Mouse (Mus musculus) neutrophil, adult 83 days (primary cell): ENCODE measurements around the gene 1700037H04Rik. TPM values are rescaled to one million over a fixed set of nuclear protein-coding genes. Genes with fewer than 3 reads are reported as not detected.

Experiments
- total RNA-seq, 2 experiments: library from RNA; stranded (reverse); gene quantifications; one replicate each; pipeline ENCODE4 v1.2.4; 2023

1700037H04Rik gene
- 10 to 100 TPM; 50.5 to 51.9 TPM for total RNA-seq

DNA sequence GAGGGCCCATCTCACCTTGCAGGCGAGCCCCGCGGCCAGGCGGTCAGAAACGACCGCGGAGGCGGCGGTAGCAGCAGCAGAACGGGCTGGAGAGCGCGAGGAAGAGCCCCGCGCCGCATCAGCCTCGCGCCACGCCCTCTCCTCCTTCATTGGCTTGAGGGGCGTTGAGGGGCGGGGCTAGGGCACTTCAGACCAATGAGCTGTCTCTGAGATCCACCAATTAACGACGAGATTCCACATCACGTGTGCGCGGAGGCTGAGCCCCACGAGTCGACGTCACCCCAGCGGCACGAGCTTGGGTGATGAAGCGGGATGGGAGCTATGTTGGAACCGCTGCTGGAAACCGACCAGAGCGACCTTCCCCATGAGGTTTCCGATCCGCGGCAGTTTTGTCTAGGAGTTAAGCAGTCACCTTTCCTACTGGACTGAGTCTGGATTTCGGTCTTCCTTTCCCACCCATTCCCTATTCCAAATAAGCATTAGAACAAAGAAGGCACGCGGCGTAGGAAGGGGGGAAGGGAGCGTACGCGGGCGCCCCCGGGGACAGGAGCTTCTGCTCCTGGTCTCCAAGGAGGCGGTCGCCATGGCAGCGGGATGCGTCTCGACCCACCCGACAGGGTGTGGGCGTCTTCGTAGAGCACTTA is at the start of gene 1700037H04Rik:
TSS of gene 1700037H04Rik (minus strand) at position 144 of the 644 bp plus-strand sequence.

DNA sequence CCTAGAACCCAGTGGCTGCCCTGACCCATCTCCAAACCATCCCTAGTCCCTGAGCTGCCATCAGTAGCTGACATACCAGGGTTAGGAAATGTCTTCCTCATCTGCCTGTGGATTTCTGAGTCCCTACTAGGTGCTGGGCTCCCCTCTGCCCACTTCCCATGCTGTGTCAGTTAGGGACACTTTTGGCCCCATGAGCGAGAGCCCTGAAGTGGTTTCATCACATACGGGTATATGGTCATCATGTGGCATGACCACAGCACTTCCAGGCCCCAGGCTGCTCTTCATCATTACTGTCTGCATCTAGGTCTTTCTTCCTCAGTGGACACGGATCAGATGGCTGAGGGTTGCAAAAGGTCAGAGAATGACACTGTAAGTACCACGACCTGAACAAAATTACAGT is 46.9 kb upstream of the 1700037H04Rik start, which contains the start of gene Ap5s1:
TSS of gene Ap5s1 (plus strand) at position 301 of the 400 bp plus-strand sequence.

GRCm38 (mm10) chr2:131186771-131187601 is 27.1 kb upstream of the 1700037H04Rik start, which contains the start of the genes Cdc25b and Spef1:
Cdc25b (plus strand) TSS chr2:131186949.
Spef1 (minus strand) TSS chr2:131187282.

DNA sequence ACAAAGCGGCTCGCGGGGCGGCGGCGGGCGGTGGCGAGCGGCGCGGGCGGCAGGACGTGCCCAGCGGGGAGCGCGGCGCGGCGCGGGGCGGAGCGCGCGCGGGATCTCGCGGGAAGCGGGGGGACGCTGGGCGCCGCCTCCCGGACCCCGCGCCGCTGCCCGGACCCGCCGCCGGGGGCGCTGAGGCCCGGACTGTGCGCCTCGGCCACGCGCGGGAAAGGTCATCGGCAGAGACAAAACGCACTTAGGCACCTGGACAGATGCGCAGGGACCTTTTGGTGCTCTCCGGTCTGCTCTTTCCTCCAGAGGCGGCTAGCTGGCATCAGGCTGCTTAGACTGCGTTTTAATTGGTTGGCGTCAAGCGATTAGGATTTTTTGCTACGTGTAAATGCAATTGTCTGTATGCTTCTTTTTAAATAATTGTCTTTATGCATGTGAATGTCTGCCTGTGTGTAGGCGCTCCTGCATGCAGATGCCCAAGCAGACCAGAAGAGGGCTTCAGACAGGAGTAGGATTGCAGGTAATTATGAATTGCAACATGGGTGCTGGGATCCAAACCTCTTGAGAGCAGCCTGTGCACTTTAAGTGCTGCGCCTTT is 20.2 kb upstream of the 1700037H04Rik start, which contains the start of gene Cenpb:
TSS of gene Cenpb (minus strand) at position 78 of the 598 bp plus-strand sequence.

GRCm38 (mm10) chr2:131132930-131133547 is 26.8 kb downstream of the 1700037H04Rik start, which contains the start of gene Gm11037:
Gm11037 (plus strand) TSS chr2:131133497.

DNA sequence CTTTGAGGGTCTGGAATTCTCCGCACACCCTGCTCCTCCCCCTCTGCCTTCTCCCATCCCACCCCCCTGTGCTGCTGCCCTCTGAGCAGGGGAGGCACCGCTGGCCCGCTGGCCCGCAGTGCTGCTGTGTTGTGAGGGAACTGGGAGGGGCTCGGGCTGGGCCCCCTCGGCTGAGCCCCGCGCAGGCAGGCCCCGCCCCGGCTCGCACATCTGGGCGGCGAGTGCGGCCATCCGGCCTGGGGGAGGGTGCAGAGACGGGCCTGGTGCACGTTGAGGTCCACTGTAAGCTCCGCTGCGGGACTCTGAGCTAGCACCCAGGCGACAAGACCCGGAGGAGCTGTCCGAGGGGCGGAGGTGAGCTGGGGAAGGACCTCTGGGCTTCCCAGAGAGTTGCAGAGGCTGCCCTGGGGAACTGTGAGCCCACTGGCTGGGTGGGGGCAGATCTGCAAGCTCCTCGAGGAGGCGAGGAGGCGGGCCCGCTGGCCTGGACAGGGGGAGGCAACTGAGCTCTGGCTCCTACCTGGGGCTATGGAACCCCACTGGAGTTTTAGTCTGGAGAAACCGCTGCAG is 32.6 kb downstream of the 1700037H04Rik start, which contains the start of gene Hspa12b:
TSS of gene Hspa12b (plus strand) at position 120 of the 570 bp plus-strand sequence.

Other genes starting within 250 kb of the 1700037H04Rik start
- not detected for gene Gfra4, start 117.0 kb downstream of the 1700037H04Rik start, total RNA-seq
- 1 to 10 TPM; 3.1 to 3.7 TPM for gene Adam33, start 96.3 kb downstream of the 1700037H04Rik start, total RNA-seq
- gene Siglec1, start 73.3 kb downstream of the 1700037H04Rik start, total RNA-seq, result 1 to 10 TPM; 3.8 to 4.1 TPM
- gene Hspa12b, start 32.8 kb downstream of the 1700037H04Rik start, total RNA-seq, result not detected
- gene Gm11037, start 26.6 kb downstream of the 1700037H04Rik start, total RNA-seq, result not detected
- gene Cenpb, start 20.0 kb upstream of the 1700037H04Rik start, total RNA-seq, result 10 to 100 TPM; 23.1 to 26.1 TPM
- gene Cdc25b, start 26.9 kb upstream of the 1700037H04Rik start, total RNA-seq, result 10 to 100 TPM; 56.9 to 60.2 TPM
- 1 to 10 TPM; 2.0 to 2.4 TPM for gene Spef1, start 27.2 kb upstream of the 1700037H04Rik start, total RNA-seq
- gene Ap5s1, start 47.0 kb upstream of the 1700037H04Rik start, total RNA-seq, result 10 to 100 TPM; 14.0 to 17.7 TPM
- gene Mavs, start 74.0 kb upstream of the 1700037H04Rik start, total RNA-seq, result 10 to 100 TPM; 11.4 to 11.5 TPM
- 10 to 100 TPM; 40.1 to 40.2 TPM for gene Pank2, start 102.4 kb upstream of the 1700037H04Rik start, total RNA-seq
- gene Rnf24, start 192.8 kb upstream of the 1700037H04Rik start, total RNA-seq, result 1 to 10 TPM; 5.2 to 9.1 TPM